Mouse (Mus musculus): ENCODE data around the gene Hist2h2bb. TPM values are rescaled to one million over a fixed set of nuclear protein-coding genes. Genes with fewer than 3 reads are reported as not detected.
"Not testable (repeated sequence)": the region's sequence is repeated elsewhere in the genome, so short reads cannot be mapped to it uniquely, and the experiment has no call there.

Hist2h2bb gene
- polyA plus RNA-seq, 1 experiment from 2014 or later: 5.4 TPM

DNA sequence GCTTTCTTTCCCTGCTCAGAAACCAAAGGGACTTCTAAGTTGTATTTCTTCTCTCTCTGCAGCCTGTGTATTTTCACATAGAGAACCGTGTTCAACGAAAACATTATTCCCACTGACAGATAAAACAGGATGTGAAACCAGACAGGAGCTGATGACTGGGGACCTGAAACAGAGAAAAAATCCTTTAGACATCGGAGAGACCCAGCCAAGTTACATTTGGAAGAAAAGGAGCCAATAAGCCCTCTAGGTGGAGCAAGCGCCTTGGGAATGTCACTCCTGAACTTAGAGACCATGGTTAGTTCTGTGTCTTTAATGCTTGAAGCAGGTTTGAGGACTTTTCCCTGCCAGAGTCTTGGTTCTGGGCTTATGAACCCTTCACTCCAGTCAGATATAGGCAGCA lies 14.9 kb downstream of the Hist2h2bb start:
- Histone ChIP-seq H3K9me3 (ENCODE audit: control insufficient read depth, low read length) (no peaks in the 10 kb centered on the region), H3K27me3 (ENCODE audit: control insufficient read depth, insufficient read depth, low read length) (no peaks in the 10 kb centered on the region; the same call in 1 of the 2 replicates), H3K4me1 (ENCODE audit: control insufficient read depth, insufficient read depth, low read length) (no peaks in the 10 kb centered on the region), H3K27ac (replicated peaks; ENCODE audit: low read depth, low read length) (no peak overlapping the region), H3K36me3 (ENCODE audit: control insufficient read depth, insufficient read depth, low read length) (no peaks in the 10 kb centered on the region), H3K4me2 (ENCODE audit: low read length) (no peak overlapping the region), H3K4me3 (replicated peaks; ENCODE audit: low read depth, low read length) (no peak overlapping the region), H3K9ac (replicated peaks; ENCODE audit: low read length) (no peak overlapping the region)
- ATAC-seq (ENCODE audit: low FRiP score, low TSS enrichment) (no peak), DNase-seq (peak; percentile 72)
- WGBS: 30% methylated on average over 4 of the region's 4 CpGs

GRCm38 (mm10) chr3:96287334-96287733 lies 17.8 kb downstream of the Hist2h2bb start:
- not testable (repeated sequence) for H3K27me3 ChIP-seq (ENCODE audit: control insufficient read depth, insufficient read depth, low read length); H3K27ac ChIP-seq (replicated peaks; ENCODE audit: low read depth, low read length); H3K9ac ChIP-seq (replicated peaks; ENCODE audit: low read length); DNase-seq; H3K4me1 ChIP-seq (ENCODE audit: control insufficient read depth, insufficient read depth, low read length); H3K9me3 ChIP-seq (ENCODE audit: control insufficient read depth, low read length); H3K4me3 ChIP-seq (replicated peaks; ENCODE audit: low read depth, low read length); H3K4me2 ChIP-seq (ENCODE audit: low read length); ATAC-seq (ENCODE audit: low FRiP score, low TSS enrichment); H3K36me3 ChIP-seq (ENCODE audit: control insufficient read depth, insufficient read depth, low read length)
- 92% methylated on average over 11 of the region's 11 CpGs for WGBS

DNA sequence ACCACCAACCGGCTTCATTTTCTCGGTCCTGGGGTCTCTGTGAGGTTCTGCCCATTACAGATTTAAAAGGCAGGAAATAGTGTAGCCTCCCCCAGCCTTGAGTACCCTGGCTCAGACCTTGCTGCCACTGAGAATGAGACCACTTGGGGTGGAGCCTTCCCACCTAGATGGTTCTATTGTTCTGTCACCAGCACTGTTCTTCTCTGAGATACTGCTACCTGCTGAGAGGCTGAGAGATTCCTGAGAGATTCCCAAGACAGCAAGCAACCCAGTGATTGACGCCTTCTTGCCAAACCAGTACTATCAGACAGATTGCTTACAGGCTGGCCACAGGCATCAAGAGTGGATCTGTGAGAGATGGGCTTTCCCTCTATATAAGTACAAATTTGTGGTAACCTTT lies 19.6 kb downstream of the Hist2h2bb start:
- Histone ChIP-seq H3K4me2 (ENCODE audit: low read length) (no peak overlapping the region), H3K27me3 (ENCODE audit: control insufficient read depth, insufficient read depth, low read length) (no peaks in the 10 kb centered on the region), H3K4me1 (ENCODE audit: control insufficient read depth, insufficient read depth, low read length) (no peaks in the 10 kb centered on the region), H3K9ac (replicated peaks; ENCODE audit: low read length) (no peak overlapping the region), H3K9me3 (ENCODE audit: control insufficient read depth, low read length) (no peaks in the 10 kb centered on the region), H3K4me3 (replicated peaks; ENCODE audit: low read depth, low read length) (no peak overlapping the region), H3K27ac (replicated peaks; ENCODE audit: low read depth, low read length) (no peak overlapping the region), H3K36me3 (ENCODE audit: control insufficient read depth, insufficient read depth, low read length) (no peaks in the 10 kb centered on the region)
- WGBS: 76% methylated on average over 3 of the region's 3 CpGs
- ATAC-seq (ENCODE audit: low FRiP score, low TSS enrichment) (no peak), DNase-seq (no peak)

- H3K4me1 ChIP-seq (ENCODE audit: control insufficient read depth, insufficient read depth, low read length); H3K4me2 ChIP-seq (ENCODE audit: low read length); H3K9me3 ChIP-seq (ENCODE audit: control insufficient read depth, low read length); ATAC-seq (ENCODE audit: low FRiP score, low TSS enrichment); H3K9ac ChIP-seq (replicated peaks; ENCODE audit: low read length); H3K36me3 ChIP-seq (ENCODE audit: control insufficient read depth, insufficient read depth, low read length); H3K27ac ChIP-seq (replicated peaks; ENCODE audit: low read depth, low read length); H3K27me3 ChIP-seq (ENCODE audit: control insufficient read depth, insufficient read depth, low read length); DNase-seq; H3K4me3 ChIP-seq (replicated peaks; ENCODE audit: low read depth, low read length): not testable (repeated sequence)
- 97% methylated on average over 3 of the region's 3 CpGs for WGBS
Measured at GRCm38 (mm10) chr3:96290727-96291126, 21.2 kb downstream of the Hist2h2bb start.

DNA sequence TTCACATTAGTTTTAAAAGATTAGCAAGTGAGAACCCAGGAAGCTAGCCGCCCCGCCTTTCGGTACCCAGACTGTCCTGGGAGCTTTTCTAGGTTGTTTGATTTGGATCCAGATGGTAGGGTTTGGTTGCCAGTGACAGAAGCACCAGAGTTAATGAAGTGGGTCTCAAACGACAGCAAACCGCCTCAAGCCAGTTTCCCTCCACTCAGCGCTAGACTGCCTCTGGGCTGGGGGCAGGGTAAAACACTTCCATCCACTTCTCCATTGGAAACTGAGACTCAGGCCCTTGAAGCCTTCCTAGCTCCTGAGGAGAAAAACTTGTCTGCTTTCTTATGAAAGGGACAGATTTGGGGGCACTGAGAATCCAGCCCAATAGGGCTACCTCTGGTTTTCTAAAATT lies 23.1 kb downstream of the Hist2h2bb start:
- ATAC-seq (ENCODE audit: low FRiP score, low TSS enrichment) (no peak), DNase-seq (no peak)
- Histone ChIP-seq H3K4me2 (ENCODE audit: low read length) (no peak overlapping the region), H3K9me3 (ENCODE audit: control insufficient read depth, low read length) (no peaks in the 10 kb centered on the region), H3K4me1 (ENCODE audit: control insufficient read depth, insufficient read depth, low read length) (no peaks in the 10 kb centered on the region), H3K27me3 (ENCODE audit: control insufficient read depth, insufficient read depth, low read length) (no peaks in the 10 kb centered on the region), H3K36me3 (ENCODE audit: control insufficient read depth, insufficient read depth, low read length) (no peaks in the 10 kb centered on the region), H3K9ac (replicated peaks; ENCODE audit: low read length) (no peak overlapping the region), H3K4me3 (replicated peaks; ENCODE audit: low read depth, low read length) (no peak overlapping the region), H3K27ac (replicated peaks; ENCODE audit: low read depth, low read length) (no peak overlapping the region)
- 73% methylated on average over 6 of the region's 6 CpGs for WGBS

DNA sequence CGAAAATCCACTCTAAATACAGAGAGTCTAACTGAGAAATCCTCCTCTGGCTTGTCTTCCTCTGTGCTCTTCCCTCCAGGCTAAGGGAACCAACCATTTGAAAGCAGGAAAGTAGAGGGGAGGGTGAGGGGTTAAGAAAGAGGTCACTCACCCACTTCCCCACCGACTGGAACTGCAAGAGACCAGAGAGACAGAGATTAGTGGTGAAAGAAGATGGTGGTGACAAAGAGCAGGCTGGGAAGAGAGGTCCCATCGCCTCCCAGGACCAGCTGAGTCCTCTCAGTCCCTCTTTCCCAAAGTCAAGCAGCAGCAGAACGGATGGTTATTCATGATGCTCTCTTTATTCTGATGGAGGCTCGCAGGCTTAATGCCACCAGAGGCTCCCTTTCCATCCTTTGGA lies 23.8 kb downstream of the Hist2h2bb start:
- Histone ChIP-seq H3K9ac (replicated peaks; ENCODE audit: low read length) (no peak overlapping the region), H3K36me3 (ENCODE audit: control insufficient read depth, insufficient read depth, low read length) (no peaks in the 10 kb centered on the region), H3K9me3 (ENCODE audit: control insufficient read depth, low read length) (no peaks in the 10 kb centered on the region), H3K4me2 (ENCODE audit: low read length) (no peak overlapping the region), H3K4me1 (ENCODE audit: control insufficient read depth, insufficient read depth, low read length) (no peaks in the 10 kb centered on the region), H3K27me3 (ENCODE audit: control insufficient read depth, insufficient read depth, low read length) (no peaks in the 10 kb centered on the region), H3K4me3 (replicated peaks; ENCODE audit: low read depth, low read length) (no peak overlapping the region), H3K27ac (replicated peaks; ENCODE audit: low read depth, low read length) (no peak overlapping the region)
- 55% methylated on average over 5 of the region's 5 CpGs for WGBS
- DNase-seq (no peak), ATAC-seq (ENCODE audit: low FRiP score, low TSS enrichment) (no peak)

DNA sequence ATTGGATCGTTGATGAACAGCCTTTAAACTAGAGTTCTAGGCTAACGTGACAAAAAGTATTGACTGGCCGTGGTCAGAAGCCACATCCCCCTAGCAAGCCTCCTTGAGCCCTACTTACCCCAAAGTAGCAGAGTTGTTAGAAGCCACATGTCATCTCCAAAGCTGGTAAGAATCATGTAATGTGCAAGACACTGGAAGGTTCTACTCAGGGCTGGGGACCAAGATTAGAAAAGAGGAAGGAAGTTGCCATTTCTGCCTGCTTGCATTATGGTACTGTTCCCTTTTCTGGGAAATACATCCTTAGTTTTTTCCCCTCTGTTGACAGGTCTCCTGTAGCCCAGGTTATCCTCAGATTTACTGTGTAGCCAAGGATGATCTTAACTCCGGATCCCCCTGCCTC lies 24.2 kb downstream of the Hist2h2bb start, which contains the start of gene Fcgr1:
TSS of gene Fcgr1 (minus strand) at position 183 of the 400 bp plus-strand sequence.
- no peaks in the 10 kb centered on the region for H3K4me1 ChIP-seq (ENCODE audit: control insufficient read depth, insufficient read depth, low read length)
- H3K27me3 ChIP-seq (ENCODE audit: control insufficient read depth, insufficient read depth, low read length): no peaks in the 10 kb centered on the region
- ATAC-seq (ENCODE audit: low FRiP score, low TSS enrichment): no peak
- DNase-seq: no peak
- no peaks in the 10 kb centered on the region for H3K36me3 ChIP-seq (ENCODE audit: control insufficient read depth, insufficient read depth, low read length)
- 80% methylated on average over 4 of the region's 4 CpGs for WGBS
- no peak within 1 kb of the TSS for H3K27ac ChIP-seq (replicated peaks; ENCODE audit: low read depth, low read length)
- H3K4me3 ChIP-seq (replicated peaks; ENCODE audit: low read depth, low read length): no peak within 1 kb of the TSS
- no peak within 1 kb of the TSS for H3K9ac ChIP-seq (replicated peaks; ENCODE audit: low read length)
- no peak within 1 kb of the TSS for H3K4me2 ChIP-seq (ENCODE audit: low read length)
- H3K9me3 ChIP-seq (ENCODE audit: control insufficient read depth, low read length): no peaks in the 10 kb centered on the region

DNA sequence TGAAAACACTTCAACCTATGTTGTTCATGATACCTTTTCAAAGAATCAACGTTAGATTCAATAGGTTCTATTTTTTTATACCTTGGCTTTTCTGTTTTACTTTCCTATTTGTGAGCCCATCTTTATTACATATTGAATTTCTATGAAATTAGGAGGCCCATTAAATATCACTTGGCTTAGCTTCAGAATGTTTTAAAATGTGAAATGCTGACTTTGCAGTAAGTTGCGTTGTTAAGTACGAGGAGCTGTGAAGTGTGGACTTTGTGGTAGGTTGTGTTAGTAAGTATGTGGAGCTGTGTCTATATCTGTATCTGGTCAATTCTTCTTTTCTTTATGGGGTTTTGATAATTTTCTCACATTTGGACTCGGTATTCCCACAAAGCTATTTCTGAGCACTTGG lies 28.8 kb downstream of the Hist2h2bb start:
- Histone ChIP-seq H3K9me3 (ENCODE audit: control insufficient read depth, low read length) (no peaks in the 10 kb centered on the region), H3K4me3 (replicated peaks; ENCODE audit: low read depth, low read length) (no peak overlapping the region), H3K36me3 (ENCODE audit: control insufficient read depth, insufficient read depth, low read length) (no peaks in the 10 kb centered on the region), H3K4me1 (ENCODE audit: control insufficient read depth, insufficient read depth, low read length) (no peaks in the 10 kb centered on the region), H3K27ac (replicated peaks; ENCODE audit: low read depth, low read length) (no peak overlapping the region), H3K9ac (replicated peaks; ENCODE audit: low read length) (no peak overlapping the region), H3K27me3 (ENCODE audit: control insufficient read depth, insufficient read depth, low read length) (no peaks in the 10 kb centered on the region), H3K4me2 (ENCODE audit: low read length) (no peak overlapping the region)
- ATAC-seq (ENCODE audit: low FRiP score, low TSS enrichment): no peak
- no peak for DNase-seq
- 92% methylated on average over 4 of the region's 4 CpGs for WGBS

- no peaks in the 10 kb centered on the region for H3K9me3 ChIP-seq (ENCODE audit: control insufficient read depth, low read length)
- H3K9ac ChIP-seq (replicated peaks; ENCODE audit: low read length): no peak overlapping the region
- H3K27me3 ChIP-seq (ENCODE audit: control insufficient read depth, insufficient read depth, low read length): no peaks in the 10 kb centered on the region
- H3K4me2 ChIP-seq (ENCODE audit: low read length): no peak overlapping the region
- ATAC-seq (ENCODE audit: low FRiP score, low TSS enrichment) (no peak), DNase-seq (no peak)
- no peak overlapping the region for H3K4me3 ChIP-seq (replicated peaks; ENCODE audit: low read depth, low read length)
- H3K36me3 ChIP-seq (ENCODE audit: control insufficient read depth, insufficient read depth, low read length): no peaks in the 10 kb centered on the region
- no peak overlapping the region for H3K27ac ChIP-seq (replicated peaks; ENCODE audit: low read depth, low read length)
- 100% methylated on average over 2 of the region's 2 CpGs for WGBS
- H3K4me1 ChIP-seq (ENCODE audit: control insufficient read depth, insufficient read depth, low read length): no peaks in the 10 kb centered on the region
Measured at GRCm38 (mm10) chr3:96299562-96299961, 30.0 kb downstream of the Hist2h2bb start.

Data from midbrain, embryonic 14.5 days (tissue).